Mouse (Mus musculus): ENCODE results near the gene Il17ra. TPM values are rescaled to one million over a fixed set of nuclear protein-coding genes. Genes with fewer than 3 reads are reported as not detected.

The Il17ra gene
- polyA plus RNA-seq, 1 experiment from 2014 or later: 3.2 TPM

- H3K4me2 ChIP-seq (replicated peaks; ENCODE audit: low read depth, low read length): no peak overlapping the region
Measured at GRCm38 (mm10) chr6:120454627-120455077, 8.4 kb upstream of the Il17ra start.

GRCm38 (mm10) chr6:120457074-120457473, 6.0 kb upstream of the Il17ra start:
- no peak overlapping the region for H3K9ac ChIP-seq (replicated peaks; ENCODE audit: low read depth, low read length)
- ATAC-seq (ENCODE audit: insufficient number of reproducible peaks, insufficient read depth, low FRiP score, low read depth): no peak
- H3K36me3 ChIP-seq (ENCODE audit: control insufficient read depth, insufficient read depth, low read length): no peaks in the 10 kb centered on the region
- H3K4me3 ChIP-seq (ENCODE audit: low read depth, low read length): no peak overlapping the region
- no peak overlapping the region for H3K27ac ChIP-seq (ENCODE audit: low read length)
- H3K4me1 ChIP-seq (ENCODE audit: control insufficient read depth, insufficient read depth, low read length): no peaks in the 10 kb centered on the region
- 68% methylated on average over 7 of the region's 7 CpGs for WGBS
- H3K4me2 ChIP-seq (replicated peaks; ENCODE audit: low read depth, low read length): no peak overlapping the region
- no peaks in the 10 kb centered on the region for H3K27me3 ChIP-seq (ENCODE audit: control insufficient read depth, insufficient read depth, low read length)
- no peaks in the 10 kb centered on the region for H3K9me3 ChIP-seq (ENCODE audit: control insufficient read depth, low read depth, low read length)

More at GRCm38 (mm10) chr6:120454627-120455077, 8.4 kb upstream of the Il17ra start:
- WGBS: 53% methylated on average over 11 of the region's 11 CpGs
- H3K4me1 ChIP-seq (ENCODE audit: control insufficient read depth, insufficient read depth, low read length): no peaks in the 10 kb centered on the region
- ATAC-seq (ENCODE audit: insufficient number of reproducible peaks, insufficient read depth, low FRiP score, low read depth): no peak
- H3K36me3 ChIP-seq (ENCODE audit: control insufficient read depth, insufficient read depth, low read length): no peaks in the 10 kb centered on the region
- no peak overlapping the region for H3K9ac ChIP-seq (replicated peaks; ENCODE audit: low read depth, low read length)
- H3K27me3 ChIP-seq (ENCODE audit: control insufficient read depth, insufficient read depth, low read length): no peaks in the 10 kb centered on the region
- no peaks in the 10 kb centered on the region for H3K9me3 ChIP-seq (ENCODE audit: control insufficient read depth, low read depth, low read length)
- no peak overlapping the region for H3K27ac ChIP-seq (ENCODE audit: low read length)
- H3K4me3 ChIP-seq (ENCODE audit: low read depth, low read length): no peak overlapping the region

DNA sequence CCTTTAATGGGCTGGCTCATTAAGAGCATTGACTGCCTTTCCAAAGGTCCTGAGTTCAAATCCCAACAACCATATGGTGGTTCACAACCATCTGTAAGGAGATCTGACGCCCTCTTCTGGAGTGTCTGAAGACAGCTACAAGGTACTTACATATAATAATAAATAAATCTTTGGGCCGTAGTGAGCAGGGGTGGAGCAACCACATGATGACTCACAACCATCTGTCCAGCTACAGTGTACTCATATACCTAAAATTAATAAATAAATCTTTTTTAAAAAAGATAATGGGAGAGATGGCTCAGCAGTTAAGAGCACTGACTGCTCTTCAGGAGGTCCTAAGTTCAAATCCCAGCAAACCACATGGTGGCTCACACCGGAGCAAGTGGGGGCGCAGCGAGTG, 5.3 kb upstream of the Il17ra start:
- Histone ChIP-seq H3K4me3 (ENCODE audit: low read depth, low read length) (no peak overlapping the region), H3K9me3 (ENCODE audit: control insufficient read depth, low read depth, low read length) (no peaks in the 10 kb centered on the region), H3K4me2 (replicated peaks; ENCODE audit: low read depth, low read length) (no peak overlapping the region), H3K9ac (replicated peaks; ENCODE audit: low read depth, low read length) (no peak overlapping the region), H3K36me3 (ENCODE audit: control insufficient read depth, insufficient read depth, low read length) (no peaks in the 10 kb centered on the region), H3K27ac (ENCODE audit: low read length) (no peak overlapping the region), H3K4me1 (ENCODE audit: control insufficient read depth, insufficient read depth, low read length) (no peaks in the 10 kb centered on the region), H3K27me3 (ENCODE audit: control insufficient read depth, insufficient read depth, low read length) (peaks cover under 1% of the 10 kb centered on the region; the same call in 1 of the 2 replicates)
- no peak for ATAC-seq (ENCODE audit: insufficient number of reproducible peaks, insufficient read depth, low FRiP score, low read depth)
- 84% methylated on average over 5 of the region's 5 CpGs for WGBS

DNA sequence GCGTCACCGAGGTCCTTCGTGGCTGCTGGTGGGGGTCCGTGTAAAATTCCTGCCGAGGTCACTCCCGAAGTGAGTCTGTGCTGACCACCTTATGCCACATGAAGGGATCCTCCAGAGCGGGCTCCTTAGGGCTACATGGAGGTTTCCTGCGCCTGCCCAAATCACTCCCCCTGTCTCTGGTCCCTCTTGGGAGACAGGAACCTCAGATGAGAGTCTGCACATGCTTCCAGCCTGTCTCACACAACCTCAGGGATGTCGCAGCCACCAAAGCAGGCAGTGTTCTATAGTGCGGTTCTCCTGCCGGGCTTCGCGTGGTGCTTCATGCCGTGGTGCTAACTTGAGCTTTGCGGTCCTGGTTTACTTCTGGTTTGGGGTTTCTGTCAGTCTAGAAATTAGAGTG, 1.8 kb upstream of the Il17ra start:
- Histone ChIP-seq H3K27me3 (ENCODE audit: control insufficient read depth, insufficient read depth, low read length) (peaks cover 8% of the 10 kb centered on the region; the same call in 1 of the 2 replicates), H3K4me1 (ENCODE audit: control insufficient read depth, insufficient read depth, low read length) (peaks cover 13% of the 10 kb centered on the region; the same call in 1 of the 2 replicates), H3K27ac (ENCODE audit: low read length) (no peak overlapping the region), H3K36me3 (ENCODE audit: control insufficient read depth, insufficient read depth, low read length) (no peaks in the 10 kb centered on the region), H3K4me3 (ENCODE audit: low read depth, low read length) (no peak overlapping the region), H3K9ac (replicated peaks; ENCODE audit: low read depth, low read length) (no peak overlapping the region), H3K9me3 (ENCODE audit: control insufficient read depth, low read depth, low read length) (no peaks in the 10 kb centered on the region), H3K4me2 (replicated peaks; ENCODE audit: low read depth, low read length) (no peak overlapping the region)
- ATAC-seq (ENCODE audit: insufficient number of reproducible peaks, insufficient read depth, low FRiP score, low read depth): no peak
- 61% methylated on average over 15 of the region's 15 CpGs for WGBS

GRCm38 (mm10) chr6:120462251-120462650, 796 bp upstream of the Il17ra start:
- H3K27ac ChIP-seq (ENCODE audit: low read length): no peak overlapping the region
- H3K4me3 ChIP-seq (ENCODE audit: low read depth, low read length): no peak overlapping the region
- 54% methylated on average over 6 of the region's 6 CpGs for WGBS
- H3K36me3 ChIP-seq (ENCODE audit: control insufficient read depth, insufficient read depth, low read length): no peaks in the 10 kb centered on the region
- peaks cover 8% of the 10 kb centered on the region; the same call in 1 of the 2 replicates for H3K27me3 ChIP-seq (ENCODE audit: control insufficient read depth, insufficient read depth, low read length)
- no peak overlapping the region for H3K4me2 ChIP-seq (replicated peaks; ENCODE audit: low read depth, low read length)
- no peak for ATAC-seq (ENCODE audit: insufficient number of reproducible peaks, insufficient read depth, low FRiP score, low read depth)
- peaks cover 13% of the 10 kb centered on the region; the same call in 1 of the 2 replicates for H3K4me1 ChIP-seq (ENCODE audit: control insufficient read depth, insufficient read depth, low read length)
- H3K9me3 ChIP-seq (ENCODE audit: control insufficient read depth, low read depth, low read length): no peaks in the 10 kb centered on the region
- no peak overlapping the region for H3K9ac ChIP-seq (replicated peaks; ENCODE audit: low read depth, low read length)

DNA sequence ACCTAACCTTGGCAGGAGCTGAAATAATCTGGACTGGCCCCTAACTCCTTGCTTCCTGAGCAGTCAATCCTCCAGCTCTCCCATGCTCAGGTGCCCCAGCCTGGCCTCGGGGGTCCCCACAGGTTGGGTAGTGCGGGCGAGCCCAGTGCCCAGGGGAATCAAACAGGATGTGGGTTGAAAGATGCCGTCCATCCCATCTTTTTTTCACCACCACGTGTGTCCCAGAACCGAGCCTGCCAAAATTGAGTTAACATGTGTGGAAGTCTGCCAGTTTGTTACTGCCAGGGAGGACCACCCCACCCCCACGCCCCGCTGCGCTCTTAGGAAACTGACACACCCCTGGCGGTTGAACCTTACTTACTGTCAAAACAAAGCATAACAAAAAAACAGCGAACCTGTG, 837 bp downstream of the Il17ra start:
- H3K9ac ChIP-seq (replicated peaks; ENCODE audit: low read depth, low read length): no peak overlapping the region
- H3K27me3 ChIP-seq (ENCODE audit: control insufficient read depth, insufficient read depth, low read length): peaks cover 8% of the 10 kb centered on the region; the same call in 1 of the 2 replicates
- no peak for ATAC-seq (ENCODE audit: insufficient number of reproducible peaks, insufficient read depth, low FRiP score, low read depth)
- WGBS: 8% methylated on average over 11 of the region's 11 CpGs
- no peaks in the 10 kb centered on the region for H3K36me3 ChIP-seq (ENCODE audit: control insufficient read depth, insufficient read depth, low read length)
- H3K9me3 ChIP-seq (ENCODE audit: control insufficient read depth, low read depth, low read length): no peaks in the 10 kb centered on the region
- H3K4me2 ChIP-seq (replicated peaks; ENCODE audit: low read depth, low read length): peak overlapping the region; percentile 69
- no peak overlapping the region for H3K27ac ChIP-seq (ENCODE audit: low read length)
- H3K4me1 ChIP-seq (ENCODE audit: control insufficient read depth, insufficient read depth, low read length): peaks cover 13% of the 10 kb centered on the region; the same call in 1 of the 2 replicates
- peak overlapping the region; percentile 61 for H3K4me3 ChIP-seq (ENCODE audit: low read depth, low read length)

GRCm38 (mm10) chr6:120464406-120464939, 1.4 kb downstream of the Il17ra start:
- H3K9me3 ChIP-seq (ENCODE audit: control insufficient read depth, low read depth, low read length): no peaks in the 10 kb centered on the region
- H3K27me3 ChIP-seq (ENCODE audit: control insufficient read depth, insufficient read depth, low read length): peaks cover 8% of the 10 kb centered on the region; the same call in 1 of the 2 replicates
- no peaks in the 10 kb centered on the region for H3K36me3 ChIP-seq (ENCODE audit: control insufficient read depth, insufficient read depth, low read length)
- H3K4me2 ChIP-seq (replicated peaks; ENCODE audit: low read depth, low read length): peak overlapping the region; percentile 69; the same call in 1 of the 2 replicates
- no peak overlapping the region for H3K27ac ChIP-seq (ENCODE audit: low read length)
- no peak overlapping the region for H3K9ac ChIP-seq (replicated peaks; ENCODE audit: low read depth, low read length)
- H3K4me3 ChIP-seq (ENCODE audit: low read depth, low read length): peak overlapping the region; percentile 61; the same call in 1 of the 2 replicates
- 42% methylated on average over 9 of the region's 9 CpGs for WGBS
- H3K4me1 ChIP-seq (ENCODE audit: control insufficient read depth, insufficient read depth, low read length): peaks cover 13% of the 10 kb centered on the region; the same call in 1 of the 2 replicates
- no peak for ATAC-seq (ENCODE audit: insufficient number of reproducible peaks, insufficient read depth, low FRiP score, low read depth)

DNA sequence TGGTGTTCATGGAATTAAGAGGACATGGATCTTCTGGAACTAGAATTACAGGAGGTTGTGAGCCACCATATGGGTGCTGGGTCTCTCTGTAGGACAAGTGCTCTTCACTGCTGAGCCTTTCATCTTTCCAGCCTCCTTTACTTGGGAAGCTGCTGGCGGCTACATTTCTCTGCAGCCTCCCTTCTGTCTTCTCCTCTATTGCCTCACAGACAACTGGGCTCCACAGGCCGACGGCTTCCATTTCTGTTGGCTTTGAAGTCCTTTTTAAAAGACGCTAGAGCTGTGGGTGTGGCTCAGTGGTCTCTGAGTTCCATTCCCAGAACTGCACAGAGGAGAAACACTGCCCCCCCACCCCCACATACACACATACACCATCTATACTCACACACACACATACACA, 2.3 kb downstream of the Il17ra start:
- H3K27ac ChIP-seq (ENCODE audit: low read length): no peak overlapping the region
- ATAC-seq (ENCODE audit: insufficient number of reproducible peaks, insufficient read depth, low FRiP score, low read depth): no peak
- WGBS: 43% methylated on average over 4 of the region's 4 CpGs
- no peaks in the 10 kb centered on the region for H3K36me3 ChIP-seq (ENCODE audit: control insufficient read depth, insufficient read depth, low read length)
- H3K4me3 ChIP-seq (ENCODE audit: low read depth, low read length): no peak overlapping the region
- H3K4me1 ChIP-seq (ENCODE audit: control insufficient read depth, insufficient read depth, low read length): peaks cover 13% of the 10 kb centered on the region; the same call in 1 of the 2 replicates
- H3K4me2 ChIP-seq (replicated peaks; ENCODE audit: low read depth, low read length): no peak overlapping the region
- H3K27me3 ChIP-seq (ENCODE audit: control insufficient read depth, insufficient read depth, low read length): peaks cover 8% of the 10 kb centered on the region; the same call in 1 of the 2 replicates
- no peaks in the 10 kb centered on the region for H3K9me3 ChIP-seq (ENCODE audit: control insufficient read depth, low read depth, low read length)
- no peak overlapping the region for H3K9ac ChIP-seq (replicated peaks; ENCODE audit: low read depth, low read length)
